Mouse (Mus musculus): ENCODE measurements around the gene Klhl3.

DNA sequence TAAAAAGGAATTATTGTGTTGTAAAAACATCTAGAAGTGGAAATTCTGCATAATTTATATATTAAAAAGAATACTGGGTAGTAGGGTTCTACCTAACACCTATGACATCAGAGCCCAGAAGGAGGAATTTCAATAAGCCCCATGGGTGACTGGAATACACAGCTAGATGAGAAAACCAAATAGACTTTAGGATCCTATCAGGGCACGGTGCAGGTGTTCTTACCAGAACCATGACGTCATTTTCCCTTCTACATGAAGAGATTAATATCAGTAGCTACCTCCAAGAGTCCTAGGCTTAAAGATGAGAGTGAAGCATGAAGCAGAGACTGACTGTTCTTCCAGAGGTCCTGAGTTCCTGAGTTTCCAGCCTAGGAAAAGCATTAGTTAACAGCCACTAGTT lies 3.4 kb upstream of the Klhl3 start:
- TF ChIP-seq POLR2A (IDR thresholded peaks at IDR 0.05; ENCODE audit: insufficient read depth, low read depth, low read length): no peak
- TF ChIP-seq CTCF (IDR thresholded peaks at IDR 0.05): no peak

Data from heart, adult 2 months (tissue).